Mouse (Mus musculus): ENCODE measurements at regions not wholly inside any gene's neighbourhood (a gene's known extent, or its start where the extent isn't known, plus 50 kb on each side); places are given as distances from the start of the nearest gene placed in this dataset.
"Not testable (repeated sequence)": the region's sequence is repeated elsewhere in the genome, so short reads cannot be mapped to it uniquely, and the experiment has no call there.

- DNase-seq (ENCODE audit: extremely low spot score): no peak
These were observed 53.6 kb upstream of the Wdfy3 start for GRCm38 (mm10) chr5:102123285-102123684.

GRCm38 (mm10) chr5:102126737-102127136 is 57.0 kb upstream of the Wdfy3 start:
- peak; percentile 59 for DNase-seq (ENCODE audit: extremely low spot score)

DNA sequence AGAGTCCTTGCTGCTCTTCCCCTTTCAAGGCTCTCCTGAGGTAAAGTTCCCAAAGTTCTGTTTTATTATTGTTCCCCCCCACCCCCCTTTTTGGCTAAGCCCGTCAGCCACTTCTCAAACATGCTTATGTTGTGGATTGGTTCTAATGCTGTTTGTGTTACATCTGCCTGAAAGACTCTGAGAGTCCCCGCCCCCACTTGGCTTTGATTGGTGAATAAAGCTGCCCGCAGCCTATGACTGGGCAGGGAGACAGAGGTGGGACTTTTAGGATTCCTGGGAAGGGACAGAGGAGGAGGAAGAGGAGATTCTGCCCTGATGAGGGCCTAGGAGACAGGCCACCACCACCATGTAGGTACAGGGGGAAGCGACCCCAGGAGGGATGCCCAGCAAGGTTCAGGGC is 78.3 kb upstream of the Wdfy3 start:
- no peak for DNase-seq (ENCODE audit: extremely low spot score)

DNA sequence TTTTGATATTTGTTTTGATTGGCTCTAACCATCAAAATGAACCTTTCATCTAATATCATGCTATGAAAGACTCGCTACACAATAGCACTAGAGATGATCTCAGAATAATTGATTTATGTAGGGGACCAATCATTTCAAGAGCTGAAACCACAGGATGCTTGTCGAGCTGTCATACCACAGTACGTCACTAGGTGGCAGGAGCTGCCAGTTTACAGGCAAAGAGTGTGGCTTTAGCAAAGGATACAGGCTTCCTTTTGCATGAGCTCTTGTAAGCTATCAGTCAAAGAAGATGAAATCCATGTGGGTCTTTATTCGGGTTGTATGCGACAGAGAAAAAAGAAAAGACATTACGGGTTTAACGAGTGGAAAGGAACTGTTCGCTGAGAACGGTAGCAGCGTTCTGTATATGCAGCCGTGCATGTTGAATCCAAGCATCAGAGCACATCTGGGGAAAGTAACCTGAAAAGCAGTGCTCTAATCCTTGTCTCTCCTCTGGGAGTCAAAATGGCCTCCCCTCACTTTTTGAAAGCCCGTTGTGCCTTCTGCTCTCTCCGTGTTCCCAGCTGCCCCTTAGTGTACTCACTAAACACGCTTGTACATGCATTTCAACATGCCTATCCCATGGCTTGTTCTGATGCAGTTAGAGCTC is 79.9 kb upstream of the Wdfy3 start:
- DNase-seq (ENCODE audit: extremely low spot score): peak; percentile 80

DNA sequence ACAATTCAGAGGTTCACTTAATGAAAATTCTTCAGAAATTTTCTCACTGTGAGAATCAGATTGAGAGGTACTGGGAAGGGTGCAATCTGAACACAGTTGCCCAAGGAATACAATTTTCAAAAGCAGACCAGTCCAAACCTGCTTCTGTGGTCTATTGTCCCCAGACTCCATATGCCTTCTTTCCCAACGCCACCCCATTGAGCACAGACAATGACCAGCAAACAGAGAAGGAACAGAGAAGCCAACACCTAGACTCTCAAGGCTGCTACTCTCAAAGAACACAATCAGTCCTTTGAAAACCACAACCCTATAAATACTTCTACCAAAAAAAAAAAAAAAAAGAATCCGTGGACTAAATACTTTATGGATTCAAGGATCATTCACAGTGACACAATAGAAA is 89.9 kb upstream of the Wdfy3 start:
- DNase-seq (ENCODE audit: extremely low spot score): no peak

DNA sequence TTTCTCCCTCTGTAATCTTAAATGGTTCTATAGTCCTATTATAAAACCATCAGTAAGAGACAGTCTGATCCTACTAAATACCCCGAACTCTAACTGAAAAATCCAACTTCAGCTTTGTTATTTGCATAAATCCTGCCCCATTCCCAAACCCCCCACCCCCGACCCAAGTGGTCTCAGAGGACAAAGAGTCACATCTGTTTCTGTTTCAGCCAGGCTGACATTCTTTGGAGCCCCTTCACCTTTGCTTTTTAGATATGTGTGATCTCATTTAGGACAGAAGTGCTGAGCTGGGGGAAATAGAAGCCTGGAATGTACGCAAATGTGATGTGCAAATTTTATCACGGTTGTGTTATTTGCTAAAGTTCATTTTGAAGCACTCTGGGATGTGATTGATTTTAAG is 98.3 kb upstream of the Wdfy3 start:
- peak; percentile 26 for DNase-seq (ENCODE audit: extremely low spot score)

DNA sequence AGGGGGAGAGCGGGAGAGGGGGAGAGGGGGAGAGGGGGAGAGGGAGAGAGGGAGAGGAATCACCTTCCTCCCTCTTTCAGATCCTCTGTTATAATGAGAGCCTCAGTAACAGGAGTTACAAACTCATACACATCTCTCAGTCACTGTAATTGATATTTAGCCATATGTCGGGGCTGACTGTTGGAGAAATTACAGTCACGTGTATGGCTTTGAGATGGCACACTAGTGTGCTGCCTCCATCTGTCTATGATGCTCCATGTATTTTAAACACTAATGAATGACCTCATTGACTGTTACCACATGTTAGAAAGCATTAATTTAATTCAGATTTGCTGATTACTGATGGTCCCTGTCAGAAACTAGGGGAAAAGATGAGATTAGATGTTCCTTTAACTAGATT is 102.1 kb upstream of the Wdfy3 start:
- no peak for DNase-seq (ENCODE audit: extremely low spot score)

GRCm38 (mm10) chr5:102180250-102180649 is 110.5 kb upstream of the Wdfy3 start:
- no peak for DNase-seq (ENCODE audit: extremely low spot score)

DNA sequence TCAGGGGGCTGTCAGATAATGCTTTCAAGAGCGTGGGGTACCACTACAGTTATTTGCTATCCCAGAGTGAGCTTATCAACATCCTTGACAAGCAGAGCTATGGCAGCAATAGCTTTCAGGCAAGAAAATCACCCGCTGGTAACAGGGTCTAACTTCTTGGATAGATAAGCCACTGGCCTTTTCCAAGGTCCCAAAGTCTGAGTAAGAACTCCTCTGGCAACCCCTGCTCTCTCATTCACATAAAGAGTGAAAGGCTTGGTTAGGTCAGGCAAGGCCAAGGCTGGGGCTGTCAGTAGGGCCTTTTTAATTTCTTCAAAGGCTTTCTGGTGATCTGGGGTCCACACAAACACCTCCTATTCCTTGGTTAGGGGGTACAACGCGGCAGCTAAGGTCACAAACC is 119.2 kb upstream of the Wdfy3 start:
- not testable (repeated sequence) for DNase-seq (ENCODE audit: extremely low spot score)

GRCm38 (mm10) chr5:102206456-102206855 is 136.7 kb upstream of the Wdfy3 start:
- DNase-seq (ENCODE audit: extremely low spot score): no peak

DNA sequence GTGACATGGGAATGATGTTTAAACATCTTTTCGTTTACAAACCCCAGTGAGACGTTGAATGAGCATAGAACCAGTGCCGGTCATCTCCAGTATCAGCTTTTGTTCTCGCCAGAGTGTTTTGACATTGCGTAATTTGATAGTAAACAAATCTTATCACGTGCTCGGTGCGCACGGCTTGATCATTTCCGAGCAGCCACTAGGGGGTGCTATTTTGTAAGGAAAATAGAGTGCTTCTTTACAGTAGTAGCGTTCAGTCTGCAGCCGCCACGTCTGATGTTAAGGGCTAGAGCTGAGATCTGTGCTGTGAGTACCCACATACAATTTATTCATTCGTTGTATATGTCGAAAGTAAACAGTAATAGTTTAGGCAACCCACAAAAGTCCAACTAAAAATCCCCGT is 137.2 kb upstream of the Wdfy3 start:
- peak; percentile 76 for DNase-seq (ENCODE audit: extremely low spot score)

DNA sequence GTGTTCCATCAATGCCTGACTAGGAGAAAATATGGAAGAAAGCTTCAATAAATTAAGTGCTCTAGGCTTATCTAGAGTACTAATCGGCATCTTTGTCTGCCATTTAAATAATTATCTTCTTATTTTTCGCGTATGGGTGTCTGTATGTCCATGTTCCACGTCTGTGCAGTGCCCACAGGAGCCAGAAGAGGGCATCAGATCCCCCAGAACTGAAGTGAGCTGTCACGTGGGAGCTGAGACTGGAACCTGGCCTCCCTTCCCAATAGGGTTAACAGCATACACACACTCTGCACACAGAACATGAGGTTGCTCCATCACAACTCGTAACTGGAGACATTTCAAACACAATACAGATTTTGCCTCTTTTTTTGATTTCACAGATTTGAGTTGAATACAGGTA is 143.4 kb upstream of the Wdfy3 start:
- DNase-seq (ENCODE audit: extremely low spot score): peak; percentile 34

GRCm38 (mm10) chr5:102227131-102227530 is 157.4 kb upstream of the Wdfy3 start:
- DNase-seq (ENCODE audit: extremely low spot score): no peak

DNA sequence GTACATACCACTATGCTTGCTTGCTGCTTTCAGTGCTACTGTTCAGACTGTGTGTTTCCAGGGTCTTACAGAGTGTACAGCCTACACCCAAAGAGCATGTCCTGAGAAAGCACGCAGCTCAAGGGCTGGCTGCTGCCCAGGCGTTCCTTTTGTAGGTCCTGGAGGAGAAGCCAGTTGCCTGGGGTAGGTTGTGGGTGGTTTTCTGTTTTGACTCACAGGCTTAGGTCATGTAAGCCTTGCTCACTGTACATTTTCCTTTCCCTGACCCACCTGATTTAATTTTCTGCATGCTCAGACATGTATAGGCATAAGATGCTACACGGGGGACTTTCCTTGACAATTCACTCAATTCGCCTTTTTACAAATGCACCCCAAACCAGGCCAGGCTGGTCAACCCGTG is 172.9 kb upstream of the Wdfy3 start:
- no peak for DNase-seq (ENCODE audit: extremely low spot score)

- no peak for DNase-seq (ENCODE audit: extremely low spot score)
These were observed 175.0 kb upstream of the Wdfy3 start for GRCm38 (mm10) chr5:102244706-102245105.

DNA sequence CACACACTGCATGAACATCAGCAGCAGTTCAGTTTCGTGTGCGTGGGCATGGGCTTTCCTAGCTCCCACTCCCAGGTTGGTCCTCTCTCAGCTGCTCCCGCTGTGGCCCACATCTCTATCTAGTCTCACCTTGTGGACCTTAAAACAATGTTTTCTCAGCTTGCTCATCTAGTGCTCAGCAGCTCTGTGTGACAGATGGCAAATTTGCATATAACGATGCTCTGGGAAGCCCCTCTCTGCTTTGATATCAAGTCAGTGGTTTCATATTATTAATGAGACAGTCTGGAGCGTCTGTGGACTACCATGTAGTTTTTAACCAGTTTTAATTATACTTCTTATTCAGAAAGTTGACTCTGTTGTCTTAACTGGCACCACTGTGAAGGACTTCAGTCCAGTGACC is 179.0 kb upstream of the Wdfy3 start:
- DNase-seq (ENCODE audit: extremely low spot score): no peak

DNA sequence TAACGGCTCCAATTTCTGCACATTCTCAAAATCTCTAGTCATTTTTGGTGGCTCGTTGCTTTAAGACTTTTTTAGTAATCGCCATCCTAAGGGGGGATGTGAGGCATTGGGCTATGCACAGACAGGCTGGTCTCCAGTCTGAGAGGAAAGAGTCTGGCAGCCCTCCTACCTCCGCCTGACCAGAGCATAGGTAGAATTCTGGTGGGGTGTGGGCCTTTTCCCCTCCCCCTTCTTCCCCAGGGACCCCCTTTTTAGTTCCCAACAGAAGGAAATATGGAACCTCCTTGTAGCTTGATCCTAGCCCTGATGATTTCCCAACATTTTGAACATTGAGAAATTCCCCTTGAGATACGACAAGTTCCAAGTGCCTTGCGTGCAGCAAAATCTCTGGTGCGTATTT is 181.4 kb upstream of the Wdfy3 start:
- DNase-seq (ENCODE audit: extremely low spot score): no peak

DNA sequence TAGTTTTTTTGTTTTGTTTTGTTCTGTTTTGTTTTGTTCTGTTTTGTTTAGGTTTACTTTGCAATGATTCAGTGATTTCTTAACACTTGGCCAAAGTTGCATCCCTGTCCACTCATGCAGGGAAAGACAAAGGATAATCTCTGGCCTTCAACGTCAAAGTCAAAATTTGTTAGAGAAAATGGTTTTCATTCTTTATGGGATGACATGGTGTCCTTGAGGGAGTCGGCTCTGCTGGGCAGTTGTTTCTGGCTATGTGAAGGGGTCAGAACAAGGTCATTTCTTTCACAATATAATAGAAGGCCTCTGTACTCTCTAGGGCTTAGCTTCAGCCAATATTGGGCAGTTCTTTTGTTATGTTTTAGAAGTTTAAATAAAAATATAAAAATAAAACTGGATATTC is 184.1 kb upstream of the Wdfy3 start:
- no peak for DNase-seq (ENCODE audit: extremely low spot score)

DNA sequence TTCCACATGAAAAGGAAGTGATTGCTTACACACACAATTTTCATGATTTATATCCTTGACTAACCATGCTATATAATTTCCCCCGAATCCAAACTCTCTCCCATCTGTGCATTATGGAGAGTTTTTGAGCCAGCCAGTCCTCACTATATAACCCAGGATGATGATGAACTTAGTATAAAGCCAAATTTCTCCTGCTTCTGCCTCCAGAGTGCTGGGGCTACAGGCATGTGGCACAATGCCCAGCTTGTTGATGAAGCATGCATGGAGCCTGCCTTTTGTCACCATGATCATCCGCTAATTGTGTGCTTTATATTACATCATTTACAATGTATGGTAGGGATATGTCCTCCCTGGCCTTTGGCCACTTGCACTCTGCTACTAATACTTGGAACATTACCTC is 187.4 kb upstream of the Wdfy3 start:
- DNase-seq (ENCODE audit: extremely low spot score): no peak

DNA sequence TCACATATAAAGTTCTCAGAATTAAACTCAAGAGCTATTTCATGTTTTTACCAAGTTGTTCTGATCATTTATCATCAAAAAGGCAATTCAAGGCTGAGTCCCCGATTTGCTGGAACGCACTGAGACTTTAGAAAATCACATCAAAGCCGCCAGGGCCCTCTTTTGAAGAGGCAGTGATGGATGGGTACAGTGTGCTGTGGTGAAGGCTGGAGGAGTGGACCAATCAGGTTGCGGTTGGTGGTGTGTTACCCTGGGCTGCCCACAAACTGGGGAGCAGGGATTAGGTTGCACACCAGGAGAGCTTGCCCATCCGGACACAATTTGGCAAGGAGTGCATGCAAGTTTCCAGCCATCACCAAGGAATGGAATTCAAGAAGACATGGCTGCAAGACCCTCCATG is 191.9 kb upstream of the Wdfy3 start:
- DNase-seq (ENCODE audit: extremely low spot score): no peak

- no peak for DNase-seq (ENCODE audit: extremely low spot score)
These were observed 196.7 kb upstream of the Wdfy3 start for GRCm38 (mm10) chr5:102266451-102266850.

DNA sequence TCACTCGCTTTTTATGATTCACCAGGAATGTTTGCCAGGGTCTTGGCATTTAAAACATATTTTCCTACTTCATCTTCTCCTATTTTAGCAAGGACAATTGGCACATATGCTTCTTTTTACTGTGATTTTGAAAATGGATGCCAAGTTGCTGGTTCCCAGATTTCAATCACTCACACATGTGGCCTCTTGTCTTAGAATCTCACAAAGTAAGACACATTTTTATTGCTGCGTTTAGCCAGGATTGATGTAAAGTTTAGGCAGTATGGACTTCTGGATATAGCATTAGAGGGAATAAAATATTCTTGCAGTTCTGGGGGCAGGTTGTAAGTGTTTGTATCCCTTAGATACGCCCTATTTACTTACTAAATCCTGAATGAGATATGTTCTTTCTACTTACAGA is 197.4 kb upstream of the Wdfy3 start:
- no peak for DNase-seq (ENCODE audit: extremely low spot score)

- no peak for DNase-seq (ENCODE audit: extremely low spot score)
These were observed 199.5 kb upstream of the Wdfy3 start for GRCm38 (mm10) chr5:102269204-102269603.

GRCm38 (mm10) chr5:102275621-102276020 is 205.6 kb upstream of the Arhgap24 start:
- DNase-seq (ENCODE audit: extremely low spot score): no peak
